Mouse (Mus musculus) cerebellum, postnatal 25 days (tissue): ENCODE results near the gene Zfp553.
"Not testable (repeated sequence)": the region's sequence is repeated elsewhere in the genome, so short reads cannot be mapped to it uniquely, and the experiment has no call there.

ENCODE experiments used
- DNase-seq, 2 experiments: peaks; one replicate each; pipeline ENCODE4 v3.0.0; 2021; ENCODE audit warnings: mixed read lengths in 2 of 2

Zfp553 gene

DNA sequence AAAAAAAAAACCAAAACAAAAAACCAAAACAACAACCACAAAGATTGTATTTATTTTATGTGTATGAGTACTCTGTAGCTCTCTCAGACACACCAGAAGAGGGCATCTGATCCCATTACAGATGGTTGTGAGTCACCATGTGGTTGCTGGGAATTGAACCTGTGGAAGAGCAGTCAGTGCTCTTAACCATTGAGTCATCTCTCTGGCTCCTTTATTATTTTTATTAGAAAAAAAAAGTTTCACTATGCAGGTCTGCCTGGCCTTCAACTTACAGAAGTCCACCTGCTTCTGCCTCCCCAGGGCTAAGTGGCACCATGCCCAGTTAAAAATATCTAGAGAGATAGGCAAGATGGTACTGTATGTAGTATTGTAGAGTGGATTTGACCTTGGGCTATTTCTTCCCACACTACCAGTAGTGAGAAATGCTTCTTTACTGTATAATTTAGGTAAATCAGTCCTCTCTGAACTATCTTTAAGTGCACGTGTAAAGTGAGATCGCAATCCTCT is 10.6 kb downstream of the Zfp553 start:
- no peak for DNase-seq

- DNase-seq = peak; percentile 96 to 99
Measured at GRCm38 (mm10) chr7:127243870-127244657, 11.2 kb downstream of the Zfp553 start, which contains the start of gene Zfp771. Gene Zfp771, plus strand, starts transcription at chr7:127244274.

- DNase-seq = peak in 1 of 2 experiments; percentile 30
Measured at GRCm38 (mm10) chr7:127244658-127245510, 12.0 kb downstream of the Zfp553 start.

DNA sequence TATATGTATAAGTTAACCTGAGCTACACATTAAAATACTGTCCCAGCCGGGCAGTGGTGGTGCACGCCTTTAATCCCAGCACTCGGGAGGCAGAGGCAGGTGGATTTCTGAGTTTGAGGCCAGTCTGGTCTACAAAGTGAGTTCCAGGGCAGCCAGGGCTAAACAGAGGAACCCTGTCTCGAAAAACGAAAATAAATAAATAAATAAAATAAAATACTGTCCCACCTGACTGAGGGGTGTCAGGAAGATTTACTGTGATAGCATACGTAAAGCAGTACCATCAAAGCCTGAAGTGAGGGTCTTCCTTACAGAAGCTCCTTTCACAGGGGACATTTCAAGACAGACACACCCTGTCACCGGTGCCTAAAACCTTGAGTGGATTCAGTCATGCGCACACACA is 17.6 kb downstream of the Zfp553 start:
- not testable (repeated sequence) for DNase-seq

GRCm38 (mm10) chr7:127252414-127252813 is 19.6 kb downstream of the Zfp553 start:
- DNase-seq = peak in 1 of 2 experiments; percentile 48

DNA sequence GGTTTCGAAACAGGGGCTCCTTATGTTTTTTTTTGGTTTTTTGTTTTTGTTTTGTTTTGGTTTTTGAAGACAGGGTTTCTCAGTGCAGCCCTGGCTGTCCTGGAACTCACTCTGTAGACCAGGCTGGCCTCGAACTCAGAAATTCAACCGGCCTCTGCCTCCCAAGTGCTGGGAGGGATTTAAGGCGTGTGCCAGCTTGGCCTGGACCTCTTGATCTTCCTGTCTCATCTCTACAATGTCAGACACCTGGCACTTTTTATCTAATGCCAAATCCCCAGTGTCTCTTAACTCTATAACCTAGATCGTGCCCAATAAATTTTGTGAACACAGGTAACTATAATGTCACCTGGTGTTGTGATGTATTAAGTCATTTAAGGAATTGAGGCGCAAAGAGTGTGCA is 20.5 kb downstream of the Zfp553 start:
- peak; percentile 32 to 49 for DNase-seq

DNA sequence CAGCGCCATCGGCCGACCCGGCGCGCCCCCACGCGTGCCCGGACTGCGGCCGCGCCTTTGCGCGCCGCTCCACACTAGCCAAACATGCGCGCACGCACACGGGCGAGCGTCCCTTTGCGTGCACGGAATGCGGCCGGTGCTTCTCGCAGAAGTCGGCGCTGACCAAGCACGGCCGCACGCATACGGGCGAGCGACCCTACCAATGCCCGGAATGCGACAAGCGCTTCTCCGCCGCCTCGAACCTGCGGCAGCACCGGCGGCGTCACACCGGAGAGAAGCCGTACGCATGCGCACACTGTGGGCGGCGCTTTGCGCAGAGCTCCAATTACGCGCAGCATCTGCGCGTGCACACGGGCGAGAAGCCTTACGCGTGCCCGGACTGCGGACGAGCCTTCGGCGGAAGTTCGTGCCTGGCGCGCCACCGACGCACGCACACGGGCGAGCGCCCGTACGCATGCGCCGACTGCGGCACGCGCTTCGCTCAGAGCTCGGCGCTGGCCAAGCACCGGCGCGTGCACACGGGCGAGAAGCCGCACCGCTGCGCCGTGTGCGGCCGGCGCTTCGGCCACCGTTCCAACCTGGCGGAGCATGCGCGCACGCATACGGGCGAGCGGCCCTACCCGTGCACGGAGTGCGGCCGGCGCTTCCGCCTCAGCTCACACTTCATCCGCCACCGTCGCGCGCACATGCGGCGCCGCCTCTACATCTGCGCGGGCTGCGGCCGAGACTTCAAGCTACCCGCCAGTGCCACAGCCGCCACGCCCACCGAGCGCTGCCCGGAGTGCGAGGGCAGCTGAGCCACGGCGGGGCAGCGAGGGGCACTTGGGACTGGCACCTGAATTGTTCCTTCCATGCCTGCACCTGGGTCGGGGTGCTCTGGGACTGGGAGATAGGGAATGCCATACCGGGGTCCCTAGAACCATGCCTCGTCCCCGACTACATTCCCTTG is 21.2 kb downstream of the Zfp553 start:
- peak; percentile 97 to 98 for DNase-seq

GRCm38 (mm10) chr7:127255008-127255407 is 22.1 kb downstream of the Zfp553 start:
- DNase-seq = no peak

DNA sequence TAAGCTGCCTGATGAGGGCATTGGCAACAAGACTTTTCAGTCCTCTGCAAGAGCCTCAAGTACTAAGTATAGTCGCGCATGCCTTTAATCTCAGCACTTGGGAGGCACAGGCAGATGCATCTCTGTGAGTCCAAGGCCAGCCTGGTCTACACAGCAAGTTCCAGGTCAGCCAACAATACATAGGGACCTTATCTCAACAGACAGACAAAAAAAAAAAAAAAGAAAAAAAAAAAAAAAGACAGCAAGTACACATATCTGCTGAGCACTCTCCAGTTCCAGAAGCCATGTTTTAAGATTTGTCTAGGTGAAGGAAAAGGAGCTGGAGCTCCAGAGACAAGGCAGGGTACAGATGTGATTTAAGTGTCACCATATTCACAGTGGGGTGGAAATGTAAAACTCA is 23.1 kb downstream of the Zfp553 start:
- no peak for DNase-seq

GRCm38 (mm10) chr7:127256518-127256917 is 23.7 kb downstream of the Zfp553 start:
- DNase-seq = no peak

- no peak for DNase-seq
Measured at GRCm38 (mm10) chr7:127259186-127259905, 26.5 kb downstream of the Zfp553 start.

DNA sequence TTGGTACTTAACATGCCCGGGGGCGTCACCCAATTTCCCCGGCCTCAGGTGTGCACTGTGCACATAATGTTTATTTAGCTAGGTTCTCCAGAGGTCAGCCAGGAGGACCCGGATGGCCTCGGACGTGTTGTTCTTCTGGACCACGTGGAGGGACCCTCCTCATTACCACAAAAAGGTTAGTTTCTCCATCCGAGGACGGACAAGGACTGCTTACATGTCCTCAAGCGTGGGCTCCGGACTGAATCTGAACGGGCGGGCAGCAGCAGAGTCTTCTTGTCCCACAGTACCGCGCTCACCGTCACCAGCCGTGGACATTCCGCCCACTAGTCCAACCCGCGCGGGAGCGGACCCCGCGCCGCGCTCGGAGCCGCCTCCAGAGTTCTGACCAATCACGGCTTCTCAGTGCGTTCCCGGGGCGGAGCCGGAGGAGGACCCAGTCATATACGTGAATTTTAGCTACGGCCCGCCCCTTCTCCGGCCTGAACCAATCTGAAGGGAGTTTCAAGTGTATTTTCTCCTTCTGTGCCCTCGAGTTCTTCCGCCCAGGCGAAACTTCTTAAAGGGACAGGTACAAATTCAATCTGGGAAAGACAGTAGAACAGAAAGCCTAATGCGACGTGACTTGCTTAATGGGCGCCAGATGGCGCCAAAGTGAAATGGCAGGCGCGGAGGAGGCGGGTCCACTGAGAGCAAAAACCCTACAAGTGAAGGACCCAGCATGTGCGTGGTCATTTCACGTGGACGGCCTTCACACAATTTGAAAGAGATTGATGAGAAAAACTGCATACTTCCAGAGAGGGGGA is 27.6 kb downstream of the Zfp553 start, which contains the start of gene Dctpp1:
Dctpp1 (minus strand) TSS at position 401 of the 803 bp plus-strand sequence.
- peak; percentile 96 to 97 for DNase-seq

- DNase-seq = peak in 1 of 2 experiments; percentile 33
Measured at GRCm38 (mm10) chr7:127262218-127262961, 29.5 kb downstream of the Zfp553 start.

GRCm38 (mm10) chr7:127263526-127263925 is 30.7 kb downstream of the Zfp553 start:
- no peak for DNase-seq

DNA sequence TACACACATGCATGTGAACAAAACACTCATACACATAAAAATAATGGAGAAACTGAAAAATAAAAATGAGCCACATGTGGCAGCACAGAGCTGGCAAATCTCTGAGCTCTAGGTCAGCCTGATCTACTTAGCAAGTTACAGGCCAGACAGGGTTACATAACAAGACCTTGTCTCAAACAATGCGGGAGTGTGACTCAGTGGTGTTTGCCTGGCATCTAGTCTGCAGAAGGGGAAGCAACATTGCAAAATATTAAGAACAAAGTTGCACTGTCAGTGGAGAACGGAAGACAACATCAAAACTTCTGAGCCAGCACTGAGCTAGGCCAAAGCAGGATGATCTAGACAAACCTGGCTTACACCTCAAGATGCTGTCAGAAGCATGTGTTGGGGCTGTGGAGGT is 37.4 kb downstream of the Zfp553 start:
- DNase-seq = no peak

- no peak for DNase-seq
Measured at GRCm38 (mm10) chr7:127270666-127271065, 37.8 kb downstream of the Zfp553 start.

DNA sequence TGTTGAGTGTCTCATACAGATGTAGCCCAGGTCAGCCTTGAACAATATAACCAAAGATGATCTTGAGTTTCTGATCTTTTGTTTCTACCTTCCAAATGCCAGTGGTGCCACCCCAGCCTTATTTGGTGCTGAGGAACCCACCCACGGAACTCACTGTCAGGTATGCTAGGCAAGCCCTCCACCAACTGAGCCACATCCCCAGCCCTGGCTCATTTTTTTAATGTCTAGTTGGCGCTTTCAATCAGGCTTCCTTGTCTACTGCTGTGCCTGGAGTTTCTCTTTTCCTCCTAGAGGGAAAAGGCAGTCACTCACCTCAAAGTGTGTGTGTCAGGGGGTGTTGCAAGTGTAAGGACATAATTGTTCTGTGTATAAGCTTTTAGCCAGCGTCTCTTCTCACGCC is 38.2 kb downstream of the Zfp553 start:
- DNase-seq = no peak

GRCm38 (mm10) chr7:127272566-127272965 is 39.7 kb downstream of the Zfp553 start:
- no peak for DNase-seq

- DNase-seq = peak in 1 of 2 experiments; percentile 60
Measured at GRCm38 (mm10) chr7:127273118-127273923, 40.5 kb downstream of the Zfp553 start.
